Mouse (Mus musculus) layer of hippocampus, adult 8-10 months (tissue): ENCODE data around the gene Gal3st2b. TPM values are rescaled to one million over a fixed set of nuclear protein-coding genes. Genes with fewer than 3 reads are reported as not detected.
"Not testable (repeated sequence)": the region's sequence is repeated elsewhere in the genome, so short reads cannot be mapped to it uniquely, and the experiment has no call there.

Experiments
- DNase-seq, 2 experiments: peaks; one replicate each; pipeline ENCODE4 v3.0.0; 2022; ENCODE audit warnings: low spot score in 2 of 2
- total RNA-seq, 4 experiments: library from RNA; stranded (reverse); gene quantifications; 2 replicates each; pipeline ENCODE4 v1.2.4; 2022

Gene Gal3st2b
- total RNA-seq, 4 experiments from 2014 or later, result 0.34 to 0.87 (median 0.50) TPM

DNA sequence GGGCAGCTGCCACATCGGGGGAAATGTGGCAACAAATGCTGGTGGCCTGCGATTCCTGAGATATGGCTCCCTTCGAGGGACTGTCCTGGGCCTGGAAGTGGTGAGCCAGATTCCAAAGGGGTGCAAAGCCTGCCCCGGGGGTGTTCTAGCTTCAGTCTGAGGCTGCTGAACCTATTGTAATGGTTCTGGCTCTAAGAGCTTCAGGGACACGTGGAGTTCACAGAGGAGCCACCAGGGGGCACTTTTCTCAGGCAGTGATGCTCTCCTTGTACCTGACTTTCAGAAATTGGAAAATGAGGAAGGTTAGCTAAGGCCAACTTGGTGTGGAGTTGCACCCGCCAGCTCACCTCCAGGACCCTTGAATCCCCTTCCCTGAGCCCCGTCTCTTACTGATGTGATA, 60.2 kb downstream of the Gal3st2b start:
- not testable (repeated sequence) for DNase-seq

DNA sequence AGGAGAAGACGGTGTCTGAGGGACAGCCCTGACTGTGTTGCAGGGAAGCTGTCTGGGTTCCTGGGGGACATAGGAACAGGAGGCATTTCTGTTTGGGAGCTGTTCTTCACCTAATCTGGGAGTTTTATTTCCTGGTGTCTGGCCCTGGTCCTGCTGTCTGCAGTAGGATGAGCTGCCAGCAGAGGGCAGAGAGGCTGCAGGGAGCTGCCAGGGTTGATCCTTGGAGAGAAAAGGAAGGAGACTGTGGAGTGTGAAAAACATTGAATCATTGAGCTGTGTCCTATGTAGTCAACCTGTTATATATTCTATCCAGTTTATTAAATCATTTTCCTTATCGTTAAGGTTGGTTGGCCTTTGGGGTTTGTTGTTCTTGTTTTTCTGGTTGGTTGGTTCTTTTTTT, 62.8 kb downstream of the Gal3st2b start:
- DNase-seq, result not testable (repeated sequence)

DNA sequence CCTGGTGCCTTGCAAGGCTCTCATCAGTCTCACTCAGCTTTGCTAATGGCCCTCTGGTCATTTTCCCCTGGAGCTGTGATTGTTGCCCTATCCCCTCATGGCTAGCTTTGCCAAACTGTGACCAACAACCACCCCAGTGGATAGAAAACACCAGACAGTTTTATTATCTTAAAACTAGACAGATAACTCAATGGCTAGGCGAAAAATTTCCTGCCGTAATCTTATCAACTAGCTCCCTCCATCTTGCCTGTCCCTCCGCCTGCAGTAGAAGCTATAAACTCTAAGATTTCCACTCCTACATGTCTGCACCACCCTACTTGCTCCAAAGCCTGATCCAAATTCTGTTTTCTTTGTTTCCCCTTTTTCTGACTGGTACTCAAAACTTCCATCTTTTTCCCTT, 68.1 kb downstream of the Gal3st2b start:
- no peak for DNase-seq

DNA sequence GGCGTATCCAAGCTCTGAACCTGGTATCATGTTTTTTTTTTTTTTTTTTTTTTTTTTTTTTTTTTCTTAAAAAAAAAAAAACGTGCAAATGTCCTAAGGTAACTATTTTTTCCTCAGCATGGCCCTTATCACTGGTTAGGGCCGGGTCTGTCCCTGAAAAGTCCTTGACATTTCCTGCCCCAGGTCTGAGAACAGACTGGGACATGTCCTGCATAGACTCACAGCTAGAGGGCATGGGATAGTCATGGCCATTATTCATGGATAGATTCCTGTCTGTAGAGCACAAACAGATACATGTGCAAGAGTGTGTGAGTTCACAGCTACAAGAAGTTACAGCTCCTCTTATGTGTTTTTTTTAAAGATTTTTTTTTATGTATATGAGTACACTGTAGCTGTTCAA, 70.7 kb downstream of the Gal3st2b start:
- DNase-seq, result no peak

DNA sequence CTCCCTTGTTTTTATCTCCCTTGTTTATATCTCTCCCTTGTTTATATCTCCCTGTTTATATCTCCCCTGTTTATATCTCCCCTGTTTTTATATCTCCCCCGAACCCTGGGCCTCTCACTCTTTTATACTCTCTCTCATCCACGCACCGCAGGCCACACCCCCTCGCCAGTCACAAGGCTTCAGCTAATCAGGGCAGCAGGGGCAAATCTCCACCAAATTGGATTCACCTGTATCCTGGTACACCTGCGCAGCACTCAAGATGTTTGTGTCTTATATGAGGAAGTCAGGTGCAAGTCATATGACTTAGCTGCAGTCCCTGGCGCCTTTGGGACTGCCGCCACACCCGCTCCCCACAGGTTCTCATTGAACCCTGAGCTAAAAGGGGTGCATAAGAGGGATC, 72.1 kb downstream of the Gal3st2b start, which contains the start of gene Gal3st2c:
Gene Gal3st2c, plus strand, starts transcription at position 301 of the 400 bp plus-strand sequence.
- not testable (repeated sequence) for DNase-seq

DNA sequence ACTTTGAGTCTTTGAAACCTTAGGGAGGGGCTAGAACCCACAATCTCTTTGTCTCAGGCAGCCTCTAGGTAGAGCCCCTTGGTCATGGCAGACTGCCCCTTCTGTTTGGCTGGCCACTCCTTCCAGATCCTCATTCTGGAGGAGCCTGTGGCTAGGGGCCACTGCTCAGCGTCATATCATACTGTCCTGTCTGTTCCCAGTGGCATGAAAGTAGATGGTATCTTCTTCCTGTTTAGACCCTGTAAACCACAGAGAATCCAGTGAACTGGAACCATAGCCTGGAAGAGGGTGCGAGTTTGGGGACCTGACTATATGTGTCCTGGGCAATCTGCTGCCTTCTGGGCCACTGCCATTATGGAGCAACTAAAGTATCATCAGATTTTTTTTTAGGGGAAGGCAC, 73.0 kb downstream of the Gal3st2b start:
- DNase-seq, result not testable (repeated sequence)

DNA sequence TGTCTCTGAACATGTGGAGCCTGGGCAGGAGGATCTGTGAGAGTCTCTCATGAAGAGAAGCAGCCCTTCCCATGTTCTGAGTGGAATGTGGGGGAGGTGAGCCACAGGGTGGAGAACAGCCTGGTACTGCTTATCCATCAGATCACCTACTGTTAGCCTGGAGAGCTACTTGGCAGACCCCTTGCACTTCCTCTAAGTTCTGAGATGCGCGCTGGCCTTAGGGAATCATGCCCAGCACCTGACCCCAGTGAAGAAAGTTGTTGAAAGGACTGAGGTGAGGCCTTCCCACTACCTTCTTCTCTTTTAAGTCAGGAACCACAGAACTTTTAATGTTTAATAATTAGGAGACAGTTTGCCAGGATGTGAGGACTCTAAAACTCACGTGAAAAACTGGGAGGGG, 73.4 kb downstream of the Gal3st2b start:
- not testable (repeated sequence) for DNase-seq

Other genes starting within 250 kb of the Gal3st2b start
- gene Bok, start 232.7 kb upstream of the Gal3st2b start, total RNA-seq, result 10 to 100 TPM; 52.3 to 55.7 (median 52.8) TPM
- gene Atg4b, start 166.8 kb upstream of the Gal3st2b start, total RNA-seq, result 10 to 100 TPM; 73.6 to 96.0 (median 80.6) TPM
- gene Thap4, start 163.4 kb upstream of the Gal3st2b start, total RNA-seq, result 10 to 100 TPM; 29.2 to 36.4 (median 36.0) TPM
- gene Dtymk, start 116.4 kb upstream of the Gal3st2b start, total RNA-seq, result 10 to 100 TPM; 52.7 to 64.8 (median 58.4) TPM
- 10 to 100 TPM; 15.0 to 16.0 (median 15.4) TPM for gene Ing5, start 114.3 kb upstream of the Gal3st2b start, total RNA-seq
- gene D2hgdh, start 93.4 kb upstream of the Gal3st2b start, total RNA-seq, result 10 to 100 TPM; 18.1 to 21.8 (median 19.3) TPM
- gene Gal3st2, start 57.0 kb upstream of the Gal3st2b start, total RNA-seq, result under 1 TPM in 1 of 4 experiments, not detected in 3; 0.14 TPM
- gene Gal3st2c, start 72.2 kb downstream of the Gal3st2b start, total RNA-seq, result under 1 TPM in 3 of 4 experiments, not detected in 1; 0.04 to 0.12 (median 0.07) TPM
- 10 to 100 TPM in 1 of 4 experiments, 1 to 10 TPM in 3; 8.1 to 10.4 (median 8.8) TPM for gene Neu4, start 102.1 kb downstream of the Gal3st2b start, total RNA-seq
- gene Pdcd1, start 134.2 kb downstream of the Gal3st2b start, total RNA-seq, result 1 to 10 TPM in 2 of 4 experiments, under 1 TPM in 1, not detected in 1; 0.27 to 6.1 (median 5.6) TPM